In the genomic region with DNA sequence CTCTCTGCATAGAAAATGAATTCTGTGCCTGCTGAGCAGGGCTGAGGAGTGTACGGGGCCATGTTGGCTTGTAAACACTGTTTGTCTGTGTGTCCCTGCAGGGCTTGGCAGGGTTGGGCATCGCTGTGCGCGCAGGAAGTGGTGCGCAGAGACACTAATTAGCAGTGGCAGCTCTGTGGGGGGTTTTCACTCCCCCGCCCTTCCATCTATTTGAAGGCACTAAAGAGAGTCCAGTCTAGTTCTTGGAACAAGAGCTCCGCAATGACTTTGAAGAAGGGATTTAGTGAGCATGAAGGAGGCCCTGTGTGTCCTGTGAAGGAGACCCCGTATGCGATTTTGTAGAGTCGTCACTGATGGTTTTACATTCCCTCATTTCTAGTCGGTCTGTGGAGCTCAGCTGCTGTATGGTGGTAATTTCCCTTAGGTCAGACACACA, we compare ENCODE assay signal across 8 mouse cellular contexts.
A peak's percentile ranks its signal among the peaks of the same experiment; 100 is the strongest.
DNase-seq lines count a peak whose midpoint lies in the region; ATAC-seq and TF ChIP-seq lines count a peak whose summit lies in the region.

No protein-coding gene starts in this region.

- H3K4me2 ChIP-seq in intestine, postnatal 0 days (replicated peaks; ENCODE audit: low read depth), result no peak overlapping the region

- intact Hi-C loops in gastrocnemius, adult 2 months (cut with DNase I), result no loop called here

- no peaks in the 10 kb centered on the region for H3K36me3 ChIP-seq in intestine, postnatal 0 days (ENCODE audit: control insufficient read depth, insufficient read depth)

- no peaks in the 10 kb centered on the region for H3K4me1 ChIP-seq in intestine, postnatal 0 days (replicated peaks; ENCODE audit: control insufficient read depth, insufficient read depth, low read length)

- WGBS in intestine, postnatal 0 days, result 80% methylated on average over 11 of the region's 11 CpGs

- H3K4me3 ChIP-seq in intestine, postnatal 0 days (ENCODE audit: low read depth, low read length), result no peak overlapping the region
- no peak overlapping the region for H3K4me3 ChIP-seq in gastrocnemius, adult 2 months

- no peak overlapping the region for H3K9ac ChIP-seq in intestine, postnatal 0 days (ENCODE audit: low read depth, low read length)

- H3K9me3 ChIP-seq in intestine, postnatal 0 days (ENCODE audit: control insufficient read depth), result no peaks in the 10 kb centered on the region

- no peaks in the 10 kb centered on the region for H3K27me3 ChIP-seq in intestine, postnatal 0 days (replicated peaks; ENCODE audit: control insufficient read depth, insufficient read depth, low read length)

- peak; percentile 93 to 95 for DNase-seq in cerebellum, postnatal 36 days
- DNase-seq in left cerebral cortex, adult 9 months (ENCODE audit: low spot score in 2 of 2), result peak; percentile 38 to 61
- peak; percentile 91 for DNase-seq in retina, embryonic 14.5 days (ENCODE audit: low spot score)
- DNase-seq in thymus, adult 18-20 months, result no peak
- no peak for DNase-seq in natural killer cell, adult 2 months (ENCODE audit: low spot score in 2 of 2)
- no peak for DNase-seq in gastrocnemius, adult 2 months

- TF ChIP-seq CTCF in intestine, postnatal 0 days (IDR thresholded peaks at IDR 0.05; ENCODE audit: low read depth), result no peak
- no peak for TF ChIP-seq CTCF in gastrocnemius, adult 2 months (IDR thresholded peaks at IDR 0.05)

- H3K27ac ChIP-seq in intestine, postnatal 0 days (ENCODE audit: low read depth, low read length), result no peak overlapping the region
- no peak overlapping the region for H3K27ac ChIP-seq in gastrocnemius, adult 2 months

- peak; percentile 86 for ATAC-seq in frontal cortex, adult (ENCODE audit: low TSS enrichment)
- no peak for ATAC-seq in intestine, postnatal 0 days

Comparison
In these comparisons a context has a peak if more than half of its experiments do, and no peak if none do; other contexts are left out.
1. DNase-seq: peak in cerebellum, postnatal 36 days (2 of 2), left cerebral cortex, adult 9 months (2 of 2) and retina, embryonic 14.5 days (single experiment); none in thymus, adult 18-20 months (0 of 2), natural killer cell, adult 2 months (0 of 2) and gastrocnemius, adult 2 months (single experiment).